Mouse (Mus musculus): ENCODE measurements at regions not wholly inside any gene's neighbourhood (a gene's known extent, or its start where the extent isn't known, plus 50 kb on each side); places are given as distances from the start of the nearest gene placed in this dataset.

- DNase-seq, result no peak
Observed at GRCm38 (mm10) chr6:94760629-94761111, 60.7 kb upstream of the Lrig1 start.

GRCm38 (mm10) chr6:94759649-94760048 is 59.7 kb upstream of the Lrig1 start:
- no peak for DNase-seq

DNA sequence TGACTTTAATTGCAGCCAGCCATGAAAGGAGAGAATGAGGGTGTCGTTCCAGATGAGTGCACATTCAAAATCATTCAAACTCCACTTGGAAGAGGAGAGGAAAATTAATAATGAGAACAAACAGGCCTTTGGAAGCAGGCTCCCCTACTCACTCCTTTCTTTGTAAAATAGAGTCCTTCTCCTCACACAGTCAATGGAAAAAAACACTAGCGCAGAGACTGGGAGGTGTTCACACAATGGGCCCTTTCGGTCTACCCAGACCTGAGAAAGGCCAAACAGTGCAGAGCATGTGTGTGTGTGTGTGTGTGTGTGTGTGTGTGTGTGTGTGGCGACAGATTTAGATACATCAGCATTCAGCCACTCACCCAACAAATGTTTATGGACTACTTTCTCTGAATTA is 56.0 kb upstream of the Lrig1 start:
- no peak for DNase-seq

- DNase-seq, result no peak
Observed at GRCm38 (mm10) chr6:94755297-94755831, 55.4 kb upstream of the Lrig1 start.

- no peak for DNase-seq
Observed at GRCm38 (mm10) chr6:94754522-94754921, 54.6 kb upstream of the Lrig1 start.

DNA sequence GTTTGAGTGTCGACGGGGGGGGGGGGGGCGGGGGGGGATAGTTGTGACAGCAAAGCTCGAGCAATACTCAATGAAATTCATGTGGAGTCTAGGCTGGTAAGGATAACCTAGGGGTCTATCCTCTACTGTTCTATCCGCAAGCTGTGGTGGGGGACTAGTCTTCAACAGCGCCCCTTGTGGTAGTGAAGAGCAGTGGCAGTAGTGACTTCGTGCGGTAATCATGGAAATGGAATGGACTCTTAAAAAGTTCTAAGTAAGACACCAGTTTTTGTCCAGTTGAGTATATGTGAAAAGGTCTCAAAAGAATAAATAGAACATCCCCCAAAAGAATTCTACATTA is 51.1 kb upstream of the Lrig1 start:
- DNase-seq, result no peak

DNA sequence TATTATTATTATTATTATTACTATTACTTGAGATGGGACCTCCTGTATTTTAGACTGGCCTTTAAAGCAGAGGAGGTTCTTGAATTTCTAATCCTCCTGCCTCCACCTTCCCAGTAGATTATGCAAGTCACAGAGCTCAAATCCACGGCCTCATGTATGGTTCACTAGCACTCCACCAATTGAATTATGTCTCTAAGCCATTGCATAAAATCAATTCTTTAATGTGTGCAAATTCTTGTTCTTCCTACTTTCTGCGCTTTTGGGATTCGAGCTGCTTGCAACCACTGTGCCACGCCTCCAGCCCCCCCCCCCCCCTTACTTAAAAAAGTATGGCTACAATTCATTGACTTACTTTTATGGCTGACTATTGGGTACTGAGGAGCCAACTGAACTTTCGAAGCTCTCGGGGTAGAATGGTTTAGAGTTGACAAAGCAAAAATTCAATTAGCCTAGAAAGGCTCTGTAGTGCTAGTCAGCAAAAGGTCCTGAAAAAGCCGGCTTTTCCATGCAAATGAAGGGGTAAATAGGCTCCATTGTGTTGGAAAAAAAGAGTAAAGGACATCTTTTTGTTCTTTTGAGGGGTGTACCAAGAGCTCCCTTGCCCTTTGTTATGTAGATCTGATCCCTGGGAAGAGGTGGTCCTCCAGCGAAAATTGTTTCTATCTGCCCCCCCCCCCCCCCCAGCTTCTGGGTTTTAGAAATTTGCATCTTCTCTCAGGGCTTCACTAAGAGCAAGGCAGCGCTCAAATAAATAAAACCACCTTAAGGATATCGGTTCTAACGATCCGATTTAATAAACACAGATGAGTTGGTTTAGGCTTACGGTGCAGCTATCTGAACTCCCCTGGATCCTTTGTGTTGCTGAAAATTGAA is 50.5 kb upstream of the Lrig1 start:
- DNase-seq, result no peak

Measured in right cerebral cortex, adult 18-20 months (tissue).